Mouse (Mus musculus): ENCODE data around the gene Ppp1r9b.

The Ppp1r9b gene

GRCm38 (mm10) chr11:95015484-95015883 is 24.6 kb downstream of the Ppp1r9b start:
- no peak for DNase-seq (ENCODE audit: extremely low read depth, low read depth, low spot score)

- DNase-seq (ENCODE audit: extremely low read depth, low read depth, low spot score) = no peak
These were observed 31.6 kb downstream of the Ppp1r9b start for GRCm38 (mm10) chr11:95022237-95022992.

- DNase-seq (ENCODE audit: extremely low read depth, low read depth, low spot score) = no peak
These were observed 32.6 kb downstream of the Ppp1r9b start for GRCm38 (mm10) chr11:95023481-95023880.

GRCm38 (mm10) chr11:95024439-95025184 is 33.8 kb downstream of the Ppp1r9b start:
- no peak for DNase-seq (ENCODE audit: extremely low read depth, low read depth, low spot score)

- no peak for DNase-seq (ENCODE audit: extremely low read depth, low read depth, low spot score)
These were observed 34.6 kb downstream of the Ppp1r9b start for GRCm38 (mm10) chr11:95025227-95026012.

GRCm38 (mm10) chr11:95026090-95026542 is 35.3 kb downstream of the Ppp1r9b start:
- DNase-seq (ENCODE audit: extremely low read depth, low read depth, low spot score) = no peak

GRCm38 (mm10) chr11:95026849-95027248 is 36.0 kb downstream of the Ppp1r9b start:
- DNase-seq (ENCODE audit: extremely low read depth, low read depth, low spot score) = no peak

- no peak for DNase-seq (ENCODE audit: extremely low read depth, low read depth, low spot score)
These were observed 37.1 kb downstream of the Ppp1r9b start for GRCm38 (mm10) chr11:95027850-95028470.

- no peak for DNase-seq (ENCODE audit: extremely low read depth, low read depth, low spot score)
These were observed 42.1 kb downstream of the Ppp1r9b start for GRCm38 (mm10) chr11:95032945-95033344.

GRCm38 (mm10) chr11:95033617-95034016 is 42.8 kb downstream of the Ppp1r9b start:
- DNase-seq (ENCODE audit: extremely low read depth, low read depth, low spot score) = no peak

GRCm38 (mm10) chr11:95034902-95035301 is 44.1 kb downstream of the Ppp1r9b start:
- DNase-seq (ENCODE audit: extremely low read depth, low read depth, low spot score) = no peak

GRCm38 (mm10) chr11:95036521-95036920 is 45.7 kb downstream of the Ppp1r9b start:
- no peak for DNase-seq (ENCODE audit: extremely low read depth, low read depth, low spot score)

GRCm38 (mm10) chr11:95037306-95037705 is 46.5 kb downstream of the Ppp1r9b start:
- no peak for DNase-seq (ENCODE audit: extremely low read depth, low read depth, low spot score)

GRCm38 (mm10) chr11:95038156-95038817 is 47.5 kb downstream of the Ppp1r9b start:
- no peak for DNase-seq (ENCODE audit: extremely low read depth, low read depth, low spot score)

- DNase-seq (ENCODE audit: extremely low read depth, low read depth, low spot score) = no peak
These were observed 48.2 kb downstream of the Ppp1r9b start for GRCm38 (mm10) chr11:95038818-95039655.

- DNase-seq (ENCODE audit: extremely low read depth, low read depth, low spot score) = no peak
These were observed 48.9 kb downstream of the Ppp1r9b start for GRCm38 (mm10) chr11:95039766-95040165.

GRCm38 (mm10) chr11:95040491-95041138 is 49.8 kb downstream of the Ppp1r9b start:
- DNase-seq (ENCODE audit: extremely low read depth, low read depth, low spot score) = peak; percentile 40

- peak; percentile 74 for DNase-seq (ENCODE audit: extremely low read depth, low read depth, low spot score)
These were observed 50.3 kb downstream of the Ppp1r9b start, which contains the start of gene Pdk2 for GRCm38 (mm10) chr11:95041139-95041609. Gene Pdk2 (minus strand): TSS chr11:95041354.

- peak; percentile 59 for DNase-seq (ENCODE audit: extremely low read depth, low read depth, low spot score)
These were observed 51.3 kb downstream of the Ppp1r9b start for GRCm38 (mm10) chr11:95042096-95042495.

Measured in fat pad, adult 2 months (tissue).